Mouse (Mus musculus) forebrain, embryonic 13.5 days (tissue): ENCODE results near the gene Eif5. TPM values are rescaled to one million over a fixed set of nuclear protein-coding genes. Genes with fewer than 3 reads are reported as not detected.
"Not testable (repeated sequence)": the region's sequence is repeated elsewhere in the genome, so short reads cannot be mapped to it uniquely, and the experiment has no call there.

Experiments used
- ATAC-seq: fragments of 200-750 bp; cut with Nextera tagmentation; 2 replicates; pipeline ENCODE4 v1.8.0; 2017
- H3K27ac ChIP-seq: fragments of 300-500 bp; sonication (generic); 2 replicates; pipeline ENCODE4 v1.5.1; 2015; ENCODE audit warnings: inconsistent platforms, mild to moderate bottlenecking, moderate library complexity
- H3K27me3 ChIP-seq: fragments of 300-500 bp; sonication (generic); 2 replicates; pipeline ENCODE4 v1.6.1; 2015; ENCODE audit warnings: mild to moderate bottlenecking, inconsistent platforms
- H3K36me3 ChIP-seq: fragments of 300-500 bp; sonication (generic); 2 replicates; pipeline ENCODE4 v1.6.1; 2015; ENCODE audit warnings: mild to moderate bottlenecking, inconsistent platforms; ENCODE audit not compliant: poor library complexity, severe bottlenecking
- H3K4me1 ChIP-seq: fragments of 300-500 bp; sonication (generic); 2 replicates; pipeline ENCODE4 v1.6.1; 2015; ENCODE audit warnings: inconsistent platforms
- H3K4me2 ChIP-seq: fragments of 300-500 bp; sonication (generic); 2 replicates; pipeline ENCODE4 v1.6.1; 2015; ENCODE audit warnings: inconsistent platforms, mild to moderate bottlenecking, moderate library complexity
- H3K4me3 ChIP-seq: fragments of 300-500 bp; sonication (generic); 2 replicates; pipeline ENCODE4 v1.5.1; 2015; ENCODE audit warnings: mild to moderate bottlenecking, inconsistent platforms
- H3K9ac ChIP-seq: fragments of 300-500 bp; sonication (generic); 2 replicates; pipeline ENCODE4 v1.6.1; 2015; ENCODE audit warnings: mild to moderate bottlenecking, inconsistent platforms
- H3K9me3 ChIP-seq: fragments of 300-500 bp; sonication (generic); replicated peaks from 2 replicates; pipeline ENCODE4 v1.6.1; 2016; ENCODE audit warnings: inconsistent platforms
- WGBS: fragments of 180-500 bp; shearing (Covaris S2); methylation state at CpG from one replicate; pipeline ENCODE4 v1.1.7; 2015; 5-methylcytosine and 5-hydroxymethylcytosine counted together
- polyA plus RNA-seq: library from polyadenylated mRNA; unstranded; fragments of >200 nt; fragmentation: Nextera tagmentation; extraction: Ambion mirVana; gene quantifications from 2 replicates; pipeline ENCODE4 v1.2.1, GENCODE M21; 2015

The Eif5 gene
- polyA plus RNA-seq, result 667 and 695 TPM in 2 replicates

- Histone ChIP-seq H3K9me3 (no peaks in the 10 kb centered on the region), H3K27ac (peak within 1 kb of the TSS; percentile 96), H3K36me3 (peaks cover 37% of the 10 kb centered on the region), H3K4me2 (peak within 1 kb of the TSS; percentile 91), H3K9ac (peak within 1 kb of the TSS; percentile 97), H3K4me3 (peak within 1 kb of the TSS; percentile 85), H3K4me1 (peaks cover 35% of the 10 kb centered on the region), H3K27me3 (no peaks in the 10 kb centered on the region)
- under 1% methylated on average over 40 of the region's 47 CpGs for WGBS
- peak; percentile 99 for ATAC-seq
These were observed at the start of gene Eif5 for GRCm38 (mm10) chr12:111537796-111538291. Eif5 (plus strand) TSS chr12:111538016.

GRCm38 (mm10) chr12:111489261-111489865 lies 48.5 kb upstream of the Eif5 start:
- ATAC-seq, result no peak
- Histone ChIP-seq H3K27me3 (peaks cover 52% of the 10 kb centered on the region), H3K27ac (no peak overlapping the region), H3K4me2 (no peak overlapping the region), H3K9ac (no peak overlapping the region), H3K4me3 (no peak overlapping the region), H3K4me1 (peaks cover 17% of the 10 kb centered on the region), H3K9me3 (no peaks in the 10 kb centered on the region), H3K36me3 (no peaks in the 10 kb centered on the region)
- WGBS, result 85% methylated on average over 11 of the region's 11 CpGs

GRCm38 (mm10) chr12:111494931-111495330 lies 42.9 kb upstream of the Eif5 start:
- ATAC-seq, result no peak
- H3K9ac ChIP-seq, result no peak overlapping the region
- no peak overlapping the region for H3K27ac ChIP-seq
- H3K4me2 ChIP-seq, result no peak overlapping the region
- H3K9me3 ChIP-seq, result no peaks in the 10 kb centered on the region
- WGBS, result 87% methylated on average over 4 of the region's 4 CpGs
- H3K27me3 ChIP-seq, result no peaks in the 10 kb centered on the region
- no peaks in the 10 kb centered on the region for H3K36me3 ChIP-seq
- H3K4me3 ChIP-seq, result no peak overlapping the region
- 0 out of 2 replicates have a peak, but pooled peaks cover 3% of the 10 kb centered on the region for H3K4me1 ChIP-seq

GRCm38 (mm10) chr12:111497076-111497475 lies 40.7 kb upstream of the Eif5 start:
- no peak for ATAC-seq
- Histone ChIP-seq H3K36me3 (no peaks in the 10 kb centered on the region), H3K4me3 (no peak overlapping the region), H3K4me1 (peaks cover 15% of the 10 kb centered on the region), H3K27ac (no peak overlapping the region), H3K9ac (no peak overlapping the region), H3K9me3 (no peaks in the 10 kb centered on the region), H3K27me3 (no peaks in the 10 kb centered on the region), H3K4me2 (no peak overlapping the region)
- WGBS, result 58% methylated on average over 2 of the region's 2 CpGs

- ATAC-seq, result no peak
- Histone ChIP-seq H3K9me3 (no peaks in the 10 kb centered on the region), H3K4me2 (no peak overlapping the region), H3K4me3 (no peak overlapping the region), H3K36me3 (no peaks in the 10 kb centered on the region), H3K27me3 (no peaks in the 10 kb centered on the region), H3K9ac (no peak overlapping the region), H3K27ac (no peak overlapping the region), H3K4me1 (peaks cover 18% of the 10 kb centered on the region)
- WGBS, result 40% methylated on average over 5 of the region's 5 CpGs
These were observed 38.2 kb upstream of the Eif5 start for GRCm38 (mm10) chr12:111499617-111500016.

- Histone ChIP-seq H3K4me1 (peaks cover 20% of the 10 kb centered on the region), H3K36me3 (no peaks in the 10 kb centered on the region), H3K27me3 (no peaks in the 10 kb centered on the region), H3K4me2 (peak overlapping the region; percentile 40), H3K27ac (no peak overlapping the region; the same call in 1 of the 2 replicates), H3K9ac (no peak overlapping the region), H3K9me3 (no peaks in the 10 kb centered on the region), H3K4me3 (no peak overlapping the region)
- WGBS, result 6% methylated on average over 5 of the region's 5 CpGs
- peak; percentile 57; the same call in 1 of the 2 replicates for ATAC-seq
These were observed 37.1 kb upstream of the Eif5 start for GRCm38 (mm10) chr12:111500725-111501124.

GRCm38 (mm10) chr12:111503063-111503567 lies 34.7 kb upstream of the Eif5 start:
- Histone ChIP-seq H3K4me2 (no peak overlapping the region), H3K9me3 (no peaks in the 10 kb centered on the region), H3K4me3 (no peak overlapping the region), H3K9ac (no peak overlapping the region), H3K4me1 (peaks cover 20% of the 10 kb centered on the region), H3K27ac (no peak overlapping the region), H3K36me3 (no peaks in the 10 kb centered on the region), H3K27me3 (no peaks in the 10 kb centered on the region)
- 87% methylated on average over 12 of the region's 12 CpGs for WGBS
- ATAC-seq, result no peak

- H3K36me3 ChIP-seq, result no peaks in the 10 kb centered on the region
- H3K27me3 ChIP-seq, result no peaks in the 10 kb centered on the region
- H3K4me3 ChIP-seq, result no peak overlapping the region
- H3K4me1 ChIP-seq, result peaks cover 20% of the 10 kb centered on the region
- 85% methylated on average over 5 of the region's 5 CpGs for WGBS
- no peaks in the 10 kb centered on the region for H3K9me3 ChIP-seq
- H3K27ac ChIP-seq, result no peak overlapping the region
- H3K9ac ChIP-seq, result no peak overlapping the region
- no peak overlapping the region for H3K4me2 ChIP-seq
- ATAC-seq, result no peak
These were observed 34.2 kb upstream of the Eif5 start for GRCm38 (mm10) chr12:111503571-111503970.

- Histone ChIP-seq H3K36me3 (no peaks in the 10 kb centered on the region), H3K27ac (no peak overlapping the region), H3K9ac (peak overlapping the region; percentile 43; the same call in 1 of the 2 replicates), H3K27me3 (no peaks in the 10 kb centered on the region), H3K4me1 (peaks cover 18% of the 10 kb centered on the region), H3K4me3 (peak overlapping the region; percentile 26), H3K4me2 (peak overlapping the region; percentile 53), H3K9me3 (no peaks in the 10 kb centered on the region)
- peak; percentile 76 for ATAC-seq
- WGBS, result 3% methylated on average over 12 of the region's 12 CpGs
These were observed 32.9 kb upstream of the Eif5 start for GRCm38 (mm10) chr12:111504904-111505303.

GRCm38 (mm10) chr12:111507001-111507400 lies 30.8 kb upstream of the Eif5 start:
- peaks cover 5% of the 10 kb centered on the region for H3K4me1 ChIP-seq
- no peak for ATAC-seq
- no peak overlapping the region for H3K9ac ChIP-seq
- H3K27me3 ChIP-seq, result no peaks in the 10 kb centered on the region
- no peak overlapping the region for H3K4me2 ChIP-seq
- H3K36me3 ChIP-seq, result no peaks in the 10 kb centered on the region
- 57% methylated on average over 5 of the region's 5 CpGs for WGBS
- H3K27ac ChIP-seq, result no peak overlapping the region
- H3K9me3 ChIP-seq, result no peaks in the 10 kb centered on the region
- H3K4me3 ChIP-seq, result no peak overlapping the region

GRCm38 (mm10) chr12:111507962-111508361 lies 29.9 kb upstream of the Eif5 start:
- H3K4me1 ChIP-seq, result peaks cover 5% of the 10 kb centered on the region
- 92% methylated on average over 10 of the region's 10 CpGs for WGBS
- no peak overlapping the region for H3K4me2 ChIP-seq
- ATAC-seq, result no peak
- H3K9me3 ChIP-seq, result no peaks in the 10 kb centered on the region
- H3K27me3 ChIP-seq, result no peaks in the 10 kb centered on the region
- no peak overlapping the region for H3K4me3 ChIP-seq
- H3K36me3 ChIP-seq, result no peaks in the 10 kb centered on the region
- no peak overlapping the region for H3K27ac ChIP-seq
- no peak overlapping the region for H3K9ac ChIP-seq

- H3K4me1 ChIP-seq, H3K4me3 ChIP-seq, ATAC-seq, H3K9ac ChIP-seq, H3K27me3 ChIP-seq, H3K4me2 ChIP-seq, H3K27ac ChIP-seq, H3K36me3 ChIP-seq, H3K9me3 ChIP-seq: not testable (repeated sequence)
- WGBS, result 90% methylated on average over 3 of the region's 3 CpGs
These were observed 29.4 kb upstream of the Eif5 start for GRCm38 (mm10) chr12:111508438-111508837.
